14 mouse cellular contexts compared by ENCODE assay signal in genomic region chr15:85272988-85273387, GRCm38 (mm10).
DNase-seq lines count a peak whose midpoint lies in the region; ATAC-seq and TF ChIP-seq lines count a peak whose summit lies in the region.
"Had no signal": no experiment of that assay in that cellular context is flagged by ENCODE, and none has a peak within 500 bp of the region (broad histone marks: within the 10 kb centered on the region; RNA-seq: fewer than 3 reads in every experiment).

No protein-coding gene starts in this region.

- no peak for ATAC-seq in liver, embryonic 12.5 days
- ATAC-seq in intestine, embryonic 16.5 days, result peak; percentile 50; the same call in 1 of the 2 replicates

- H3K27me3 ChIP-seq in heart, embryonic 10.5 days (ENCODE audit: insufficient read depth, poor library complexity, severe bottlenecking), result no peaks in the 10 kb centered on the region
- H3K27me3 ChIP-seq in liver, embryonic 12.5 days (replicated peaks), result no peaks in the 10 kb centered on the region
- H3K27me3 ChIP-seq in intestine, embryonic 16.5 days (replicated peaks; ENCODE audit: control insufficient read depth, insufficient read depth, low read length), result no peaks in the 10 kb centered on the region
- H3K27me3 ChIP-seq: limb, embryonic 15.5 days had no signal

- H3K36me3 ChIP-seq in heart, embryonic 10.5 days, result no peaks in the 10 kb centered on the region
- no peaks in the 10 kb centered on the region for H3K36me3 ChIP-seq in liver, embryonic 12.5 days
- H3K36me3 ChIP-seq in intestine, embryonic 16.5 days (ENCODE audit: control insufficient read depth, insufficient read depth, low read length), result no peaks in the 10 kb centered on the region
- H3K36me3 ChIP-seq: heart, embryonic 13.5 days had no signal

- H3K4me1 ChIP-seq in heart, embryonic 10.5 days, result peaks cover 28% of the 10 kb centered on the region
- no peaks in the 10 kb centered on the region for H3K4me1 ChIP-seq in liver, embryonic 12.5 days
- peaks cover 9% of the 10 kb centered on the region for H3K4me1 ChIP-seq in intestine, embryonic 16.5 days (ENCODE audit: control insufficient read depth, insufficient read depth, low read length)

- no peak for TF ChIP-seq POLR2A in brain, embryonic 14.5 days (IDR thresholded peaks at IDR 0.05; ENCODE audit: borderline replicate concordance, extremely low read depth, insufficient read depth, insufficient read length, poor library complexity, severe bottlenecking)

- 0 out of 2 replicates have a peak overlapping the region, but pooled peaks have one; percentile 43 for H3K27ac ChIP-seq in heart, embryonic 10.5 days
- H3K27ac ChIP-seq in liver, embryonic 12.5 days, result no peak overlapping the region
- no peak overlapping the region for H3K27ac ChIP-seq in intestine, embryonic 16.5 days (ENCODE audit: low read length)
- H3K27ac ChIP-seq in gastrocnemius, adult 2 months, result no peak overlapping the region
- H3K27ac ChIP-seq: heart, embryonic 13.5 days had no signal

- no peak overlapping the region for H3K4me2 ChIP-seq in liver, embryonic 12.5 days
- H3K4me2 ChIP-seq in intestine, embryonic 16.5 days (ENCODE audit: low read depth, low read length), result no peak overlapping the region
- H3K4me2 ChIP-seq: heart, embryonic 13.5 days; limb, embryonic 15.5 days had no signal

- no peak for TF ChIP-seq CTCF in brain, embryonic 14.5 days (IDR thresholded peaks at IDR 0.05; ENCODE audit: borderline replicate concordance, extremely low read depth, insufficient read depth, insufficient read length)
- no peak for TF ChIP-seq CTCF in gastrocnemius, adult 2 months (IDR thresholded peaks at IDR 0.05)

- H3K9me3 ChIP-seq in heart, embryonic 10.5 days, result no peaks in the 10 kb centered on the region
- no peaks in the 10 kb centered on the region for H3K9me3 ChIP-seq in liver, embryonic 12.5 days (replicated peaks)
- H3K9me3 ChIP-seq in intestine, embryonic 16.5 days (ENCODE audit: control insufficient read depth, low read length), result no peaks in the 10 kb centered on the region
- H3K9me3 ChIP-seq: heart, embryonic 13.5 days; limb, embryonic 15.5 days had no signal

- intact Hi-C loops in gastrocnemius, adult 2 months (cut with DNase I), result no loop called here

- H3K9ac ChIP-seq in liver, embryonic 12.5 days, result no peak overlapping the region
- 0 out of 2 replicates have a peak overlapping the region, but pooled peaks have one; percentile 21 for H3K9ac ChIP-seq in intestine, embryonic 16.5 days (ENCODE audit: low read depth, low read length)
- H3K9ac ChIP-seq: heart, embryonic 13.5 days; limb, embryonic 15.5 days had no signal

- no peak for DNase-seq in heart, embryonic 10.5 days (ENCODE audit: low spot score)
- no peak for DNase-seq in heart, postnatal 4 days
- peak; percentile 14 for DNase-seq in liver
- peak; percentile 54 for DNase-seq in brain, embryonic 14.5 days (ENCODE audit: low read depth)
- no peak for DNase-seq in cerebellum, adult 11-12 months
- no peak for DNase-seq in gastrocnemius, adult 2 months
- DNase-seq: adrenal gland, adult 2 months; embryo, embryonic 11 days; kidney, adult 11 months; lung, postnatal 36 days had no signal

- 45% methylated on average over 11 of the region's 11 CpGs for WGBS in heart, embryonic 10.5 days
- WGBS in liver, embryonic 12.5 days (ENCODE audit: insufficient replicate concordance), result 56% methylated on average over 11 of the region's 11 CpGs
- WGBS in intestine, embryonic 16.5 days, result 25% methylated on average over 11 of the region's 11 CpGs

- H3K4me3 ChIP-seq in heart, embryonic 10.5 days, result no peak overlapping the region
- no peak overlapping the region for H3K4me3 ChIP-seq in liver, embryonic 12.5 days
- no peak overlapping the region for H3K4me3 ChIP-seq in intestine, embryonic 16.5 days (ENCODE audit: low read length)
- no peak overlapping the region for H3K4me3 ChIP-seq in gastrocnemius, adult 2 months
- H3K4me3 ChIP-seq: heart, embryonic 13.5 days; limb, embryonic 15.5 days had no signal

Comparison
In these comparisons a context has a peak if more than half of its experiments do, and no peak if none do; other contexts are left out.
1. DNase-seq: peak in liver (single experiment) and brain, embryonic 14.5 days (single experiment); none in heart, embryonic 10.5 days (single experiment), heart, postnatal 4 days (single experiment), cerebellum, adult 11-12 months (single experiment) and gastrocnemius, adult 2 months (single experiment).